Mouse (Mus musculus): Measurements from ENCODE around the gene Thumpd1. TPM values are rescaled to one million over a fixed set of nuclear protein-coding genes. Genes with fewer than 3 reads are reported as not detected.

Thumpd1 gene
- 10 to 100 TPM; 19.8 to 22.5 TPM for total RNA-seq (2023)

DNA sequence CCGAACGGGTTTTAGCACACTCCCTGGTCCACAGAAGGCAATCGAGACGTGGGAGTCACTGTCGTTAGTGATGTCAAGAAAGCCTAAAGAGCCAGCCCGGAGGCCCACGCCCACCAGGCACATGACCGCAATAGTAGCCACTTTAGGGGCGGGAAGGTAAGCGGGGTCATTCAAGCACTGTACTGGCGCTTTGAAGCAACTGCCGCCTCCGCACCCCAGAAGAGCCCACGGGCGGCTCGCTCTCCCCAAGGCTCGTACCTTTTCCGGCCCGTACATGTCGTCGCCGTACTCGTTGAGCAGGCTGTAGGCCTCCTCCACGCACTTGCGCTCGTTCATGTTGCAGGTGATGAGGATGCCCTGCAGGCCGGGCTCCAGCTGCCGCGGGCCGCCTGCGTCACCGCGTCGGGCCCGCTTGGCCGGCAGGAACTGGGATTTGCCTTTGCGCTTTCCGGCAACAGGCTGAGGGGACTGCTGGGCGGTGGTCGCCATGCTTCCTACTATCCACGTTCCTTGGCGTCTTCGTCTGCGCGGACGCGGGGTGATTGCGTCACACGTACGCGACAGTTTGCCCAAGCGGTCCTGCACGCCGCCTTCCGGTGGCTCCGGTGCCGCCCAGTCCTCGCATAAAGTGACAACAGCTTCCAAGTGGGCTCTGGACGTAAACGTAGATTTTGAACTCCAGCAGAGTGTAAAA is at the start of gene Thumpd1:
Gene Thumpd1, minus strand, starts transcription at position 546 of the 694 bp plus-strand sequence.

GRCm38 (mm10) chr7:119760527-119760951 is 39.9 kb upstream of the Thumpd1 start, which contains the start of gene Acsm3:
Acsm3 (plus strand) TSS chr7:119760923.

DNA sequence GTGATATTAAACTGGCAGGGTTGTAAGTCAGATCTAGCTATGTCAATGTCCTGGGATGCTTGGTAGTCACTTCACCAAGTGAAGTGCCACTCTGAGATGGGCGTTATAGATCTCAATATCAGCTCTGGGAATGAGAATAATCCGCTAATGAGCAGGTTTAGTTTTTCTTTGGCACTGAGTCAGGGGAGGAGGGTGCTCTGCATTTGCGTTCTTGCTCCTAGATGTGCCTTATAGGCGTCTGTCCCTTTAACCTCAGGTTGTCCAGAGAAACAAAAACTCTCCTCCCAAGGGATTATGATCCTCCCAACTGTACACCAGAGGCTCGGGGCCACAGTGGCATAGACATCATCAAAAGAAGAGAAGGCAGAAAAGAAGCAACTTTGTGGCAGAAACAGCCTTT is 30.9 kb downstream of the Thumpd1 start, which contains the start of gene Acsm4:
Gene Acsm4, plus strand, starts transcription at position 301 of the 400 bp plus-strand sequence.

Other genes with a start within 250 kb of the Thumpd1 start
- gene Umod, start 241.5 kb downstream of the Thumpd1 start, total RNA-seq (2023), result not detected
- gene Acsm5, start 201.3 kb downstream of the Thumpd1 start, total RNA-seq (2023), result not detected
- not detected for gene Pdilt, start 197.3 kb downstream of the Thumpd1 start, total RNA-seq (2023)
- not detected for gene Acsm2, start 166.5 kb downstream of the Thumpd1 start, total RNA-seq (2023)
- not detected for gene Acsm1, start 113.8 kb downstream of the Thumpd1 start, total RNA-seq (2023)
- gene Acsm4, start 30.8 kb downstream of the Thumpd1 start, total RNA-seq (2023), result not detected
- gene Acsm3, start 40.1 kb upstream of the Thumpd1 start, total RNA-seq (2023), result not detected
- 1 to 10 TPM; 6.1 to 6.4 TPM for gene Rexo5, start 73.2 kb upstream of the Thumpd1 start, total RNA-seq (2023)
- 1 to 10 TPM; 1.3 to 1.7 TPM for gene Eri2, start 73.3 kb upstream of the Thumpd1 start, total RNA-seq (2023)
- 1 to 10 TPM; 4.1 to 6.4 TPM for gene Lyrm1, start 175.1 kb upstream of the Thumpd1 start, total RNA-seq (2023)
- gene Dcun1d3, start 175.5 kb upstream of the Thumpd1 start, total RNA-seq (2023), result 10 to 100 TPM; 14.9 to 22.4 TPM

All from monocyte, adult 59 days (primary cell).